Mouse (Mus musculus): ENCODE results near the gene Riox2. TPM values are rescaled to one million over a fixed set of nuclear protein-coding genes. Genes with fewer than 3 reads are reported as not detected.
A peak's percentile ranks its signal among the peaks of the same experiment; 100 is the strongest.
"Not testable (repeated sequence)": the region's sequence is repeated elsewhere in the genome, so short reads cannot be mapped to it uniquely, and the experiment has no call there.

Riox2 gene
- total RNA-seq (2018; cell fraction: chromatin; rRNA removed): 10 to 100 TPM in 25 of 26 experiments, 1 to 10 TPM in 1; 7.8 to 98.3 (median 54.7) TPM
- total RNA-seq (2018; cell fraction: cytosol; rRNA removed): 10 to 100 TPM; 14.2 to 35.1 (median 23.2) TPM
- 10 to 100 TPM in 24 of 26 experiments, 1 to 10 TPM in 2; 9.3 to 69.0 (median 45.6) TPM for total RNA-seq (2018; cell fraction: nucleus; rRNA removed)
- 16.2 to 32.5 TPM (median 30.8 TPM) in 3 replicates for polyA plus RNA-seq (2018)

- 0% methylated on average over 56 of the region's 56 CpGs for WGBS (ENCODE audit: missing documents)
- peak within 1 kb of the TSS; percentile 24; the same call in 1 of the 2 replicates for H3K27ac ChIP-seq
- peak within 1 kb of the TSS; percentile 69 for H3K4me3 ChIP-seq (ENCODE audit: inconsistent target)
- peaks cover 16% of the 10 kb centered on the region; the same call in 1 of the 2 replicates for H3K36me3 ChIP-seq (ENCODE audit: inconsistent target)
- peaks cover 37% of the 10 kb centered on the region for H3K79me2 ChIP-seq (ENCODE audit: inconsistent target)
These were observed at the start of gene Riox2 for GRCm38 (mm10) chr16:59471637-59472278. Gene Riox2 (plus strand): TSS chr16:59471775.

GRCm38 (mm10) chr16:59427960-59428359, 43.6 kb upstream of the Riox2 start:
- Histone ChIP-seq H3K27ac (no peak overlapping the region), H3K36me3 (ENCODE audit: inconsistent target) (no peaks in the 10 kb centered on the region), H3K79me2 (ENCODE audit: inconsistent target) (no peaks in the 10 kb centered on the region), H3K4me3 (ENCODE audit: inconsistent target) (no peak overlapping the region)
- 83% methylated on average over 7 of the region's 7 CpGs for WGBS (ENCODE audit: missing documents)

- Histone ChIP-seq H3K79me2 (ENCODE audit: inconsistent target) (no peaks in the 10 kb centered on the region), H3K36me3 (ENCODE audit: inconsistent target) (no peaks in the 10 kb centered on the region), H3K27ac (no peak overlapping the region), H3K4me3 (ENCODE audit: inconsistent target) (no peak overlapping the region)
- WGBS (ENCODE audit: missing documents): 97% methylated on average over 11 of the region's 11 CpGs
These were observed 38.4 kb upstream of the Riox2 start for GRCm38 (mm10) chr16:59433181-59433580.

GRCm38 (mm10) chr16:59444880-59445559, 26.6 kb upstream of the Riox2 start:
- Histone ChIP-seq H3K27ac (no peak overlapping the region), H3K4me3 (ENCODE audit: inconsistent target) (no peak overlapping the region), H3K79me2 (ENCODE audit: inconsistent target) (no peaks in the 10 kb centered on the region), H3K36me3 (ENCODE audit: inconsistent target) (no peaks in the 10 kb centered on the region)
- WGBS (ENCODE audit: missing documents): 94% methylated on average over 7 of the region's 7 CpGs

GRCm38 (mm10) chr16:59448181-59448580, 23.4 kb upstream of the Riox2 start:
- Histone ChIP-seq H3K27ac (no peak overlapping the region), H3K79me2 (ENCODE audit: inconsistent target) (no peaks in the 10 kb centered on the region), H3K36me3 (ENCODE audit: inconsistent target) (no peaks in the 10 kb centered on the region), H3K4me3 (ENCODE audit: inconsistent target) (no peak overlapping the region)
- 100% methylated on average over 1 of the region's 1 CpGs for WGBS (ENCODE audit: missing documents)

GRCm38 (mm10) chr16:59449092-59449491, 22.5 kb upstream of the Riox2 start:
- H3K27ac ChIP-seq: no peak overlapping the region
- H3K4me3 ChIP-seq (ENCODE audit: inconsistent target): no peak overlapping the region
- no peaks in the 10 kb centered on the region for H3K79me2 ChIP-seq (ENCODE audit: inconsistent target)
- no peaks in the 10 kb centered on the region for H3K36me3 ChIP-seq (ENCODE audit: inconsistent target)

- Histone ChIP-seq H3K36me3 (ENCODE audit: inconsistent target) (no peaks in the 10 kb centered on the region), H3K27ac (no peak overlapping the region), H3K4me3 (ENCODE audit: inconsistent target) (no peak overlapping the region), H3K79me2 (ENCODE audit: inconsistent target) (no peaks in the 10 kb centered on the region)
- WGBS (ENCODE audit: missing documents): 79% methylated on average over 5 of the region's 5 CpGs
These were observed 19.8 kb upstream of the Riox2 start for GRCm38 (mm10) chr16:59451813-59452212.

GRCm38 (mm10) chr16:59459259-59459861, 12.2 kb upstream of the Riox2 start:
- 10% methylated on average over 2 of the region's 5 CpGs for WGBS (ENCODE audit: missing documents)
- not testable (repeated sequence) for H3K79me2 ChIP-seq (ENCODE audit: inconsistent target); H3K27ac ChIP-seq; H3K4me3 ChIP-seq (ENCODE audit: inconsistent target); H3K36me3 ChIP-seq (ENCODE audit: inconsistent target)

- H3K4me3 ChIP-seq (ENCODE audit: inconsistent target): no peak overlapping the region
- no peaks in the 10 kb centered on the region for H3K79me2 ChIP-seq (ENCODE audit: inconsistent target)
- H3K36me3 ChIP-seq (ENCODE audit: inconsistent target): no peaks in the 10 kb centered on the region
- 92% methylated on average over 4 of the region's 4 CpGs for WGBS (ENCODE audit: missing documents)
- H3K27ac ChIP-seq: no peak overlapping the region
These were observed 8.0 kb upstream of the Riox2 start for GRCm38 (mm10) chr16:59463567-59463966.

- Histone ChIP-seq H3K4me3 (ENCODE audit: inconsistent target) (no peak overlapping the region), H3K79me2 (ENCODE audit: inconsistent target) (no peaks in the 10 kb centered on the region), H3K36me3 (ENCODE audit: inconsistent target) (no peaks in the 10 kb centered on the region), H3K27ac (no peak overlapping the region)
- WGBS (ENCODE audit: missing documents): 93% methylated on average over 6 of the region's 6 CpGs
These were observed 7.6 kb upstream of the Riox2 start for GRCm38 (mm10) chr16:59463973-59464372.

GRCm38 (mm10) chr16:59469846-59470245, 1.7 kb upstream of the Riox2 start:
- Histone ChIP-seq H3K27ac (no peak overlapping the region), H3K4me3 (ENCODE audit: inconsistent target) (no peak overlapping the region), H3K79me2 (ENCODE audit: inconsistent target) (peaks cover 29% of the 10 kb centered on the region), H3K36me3 (ENCODE audit: inconsistent target) (no peaks in the 10 kb centered on the region)
- WGBS (ENCODE audit: missing documents): 91% methylated on average over 1 of the region's 1 CpGs

- WGBS (ENCODE audit: missing documents): 66% methylated on average over 6 of the region's 6 CpGs
These were observed 971 bp downstream of the Riox2 start for GRCm38 (mm10) chr16:59472546-59472945.

GRCm38 (mm10) chr16:59474788-59475187, 3.2 kb downstream of the Riox2 start:
- Histone ChIP-seq H3K79me2 (ENCODE audit: inconsistent target) (peaks cover 37% of the 10 kb centered on the region), H3K36me3 (ENCODE audit: inconsistent target) (peaks cover 35% of the 10 kb centered on the region), H3K27ac (no peak overlapping the region), H3K4me3 (ENCODE audit: inconsistent target) (no peak overlapping the region)
- 71% methylated on average over 1 of the region's 1 CpGs for WGBS (ENCODE audit: missing documents)

More at GRCm38 (mm10) chr16:59472546-59472945, 971 bp downstream of the Riox2 start:
- Histone ChIP-seq H3K4me3 (ENCODE audit: inconsistent target) (peak overlapping the region; percentile 69), H3K79me2 (ENCODE audit: inconsistent target) (peaks cover 37% of the 10 kb centered on the region), H3K27ac (no peak overlapping the region), H3K36me3 (ENCODE audit: inconsistent target) (peaks cover 18% of the 10 kb centered on the region; the same call in 1 of the 2 replicates)

GRCm38 (mm10) chr16:59477955-59478354, 6.4 kb downstream of the Riox2 start:
- Histone ChIP-seq H3K27ac (no peak overlapping the region), H3K36me3 (ENCODE audit: inconsistent target) (peaks cover 65% of the 10 kb centered on the region), H3K4me3 (ENCODE audit: inconsistent target) (no peak overlapping the region), H3K79me2 (ENCODE audit: inconsistent target) (peaks cover 27% of the 10 kb centered on the region)
- WGBS (ENCODE audit: missing documents): 79% methylated on average over 3 of the region's 3 CpGs

GRCm38 (mm10) chr16:59487239-59487638, 15.7 kb downstream of the Riox2 start:
- no peak overlapping the region for H3K27ac ChIP-seq
- no peak overlapping the region for H3K4me3 ChIP-seq (ENCODE audit: inconsistent target)
- no peaks in the 10 kb centered on the region for H3K79me2 ChIP-seq (ENCODE audit: inconsistent target)
- WGBS (ENCODE audit: missing documents): 82% methylated on average over 7 of the region's 7 CpGs
- peaks cover 76% of the 10 kb centered on the region for H3K36me3 ChIP-seq (ENCODE audit: inconsistent target)
